Mouse (Mus musculus): ENCODE data around the gene Ak9. TPM values are rescaled to one million over a fixed set of nuclear protein-coding genes. Genes with fewer than 3 reads are reported as not detected.
"Not testable (repeated sequence)": the region's sequence is repeated elsewhere in the genome, so short reads cannot be mapped to it uniquely, and the experiment has no call there.

The Ak9 gene
- polyA plus RNA-seq, 1 experiment from 2014 or later, result not detected

DNA sequence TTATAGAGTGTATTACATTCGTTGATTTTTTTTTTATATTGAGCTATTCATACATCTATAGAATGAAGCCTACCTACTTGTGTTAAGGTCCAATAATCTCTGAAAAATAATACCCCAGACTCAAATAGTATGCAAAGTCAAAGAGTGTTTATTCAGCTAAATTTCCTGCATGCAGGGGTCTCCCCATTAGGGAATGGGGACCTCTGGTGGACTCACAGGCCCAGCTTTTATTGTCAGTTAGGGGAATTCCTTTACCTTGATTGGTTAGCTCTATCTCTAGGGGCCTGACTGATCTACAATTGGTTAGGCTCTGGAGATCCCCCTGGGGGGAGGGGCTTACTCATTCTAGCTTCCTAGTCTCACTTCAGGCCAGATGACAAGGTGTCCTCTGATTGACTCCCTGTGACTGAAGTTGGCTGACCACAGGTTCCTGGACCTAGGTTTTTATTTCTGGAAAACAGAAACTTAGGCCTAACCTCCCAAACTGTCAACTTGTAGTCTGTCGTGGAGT is 28.8 kb downstream of the Ak9 start:
- ATAC-seq (ENCODE audit: insufficient read depth), result no peak
- H3K9ac ChIP-seq, result no peak overlapping the region
- H3K4me3 ChIP-seq (replicated peaks), result no peak overlapping the region
- no peaks in the 10 kb centered on the region for H3K9me3 ChIP-seq (replicated peaks)
- H3K36me3 ChIP-seq (replicated peaks), result no peaks in the 10 kb centered on the region
- no peaks in the 10 kb centered on the region for H3K27me3 ChIP-seq
- H3K4me2 ChIP-seq, result no peak overlapping the region
- 51% methylated on average over 2 of the region's 2 CpGs for WGBS (ENCODE audit: insufficient replicate concordance)
- H3K4me1 ChIP-seq (replicated peaks), result no peaks in the 10 kb centered on the region
- H3K27ac ChIP-seq (replicated peaks), result no peak overlapping the region

DNA sequence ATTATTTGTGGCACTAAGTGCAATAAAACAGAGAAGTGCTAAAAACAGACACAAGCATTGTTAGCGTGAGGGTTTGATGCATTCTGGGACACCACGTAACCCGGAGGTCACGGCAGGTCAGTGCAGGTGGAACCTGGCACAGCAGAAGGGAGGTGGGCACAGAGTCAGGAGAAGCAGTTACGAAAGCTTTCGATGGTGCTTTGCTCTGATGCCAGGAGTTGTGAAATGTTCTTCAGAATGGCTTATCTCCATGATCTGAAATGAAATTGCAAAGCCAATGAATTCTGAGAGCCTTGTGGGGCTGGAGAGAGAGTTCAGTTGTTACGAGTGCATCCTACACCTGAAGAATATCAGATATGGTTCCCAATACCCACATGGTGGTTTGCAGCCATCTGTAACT is 37.6 kb downstream of the Ak9 start:
- Histone ChIP-seq H3K36me3 (replicated peaks) (no peaks in the 10 kb centered on the region), H3K4me2 (no peak overlapping the region), H3K4me1 (replicated peaks) (no peaks in the 10 kb centered on the region), H3K27ac (replicated peaks) (no peak overlapping the region), H3K27me3 (no peaks in the 10 kb centered on the region), H3K4me3 (replicated peaks) (no peak overlapping the region), H3K9me3 (replicated peaks) (no peaks in the 10 kb centered on the region), H3K9ac (no peak overlapping the region)
- WGBS (ENCODE audit: insufficient replicate concordance), result 63% methylated on average over 7 of the region's 7 CpGs
- ATAC-seq (ENCODE audit: insufficient read depth), result no peak

DNA sequence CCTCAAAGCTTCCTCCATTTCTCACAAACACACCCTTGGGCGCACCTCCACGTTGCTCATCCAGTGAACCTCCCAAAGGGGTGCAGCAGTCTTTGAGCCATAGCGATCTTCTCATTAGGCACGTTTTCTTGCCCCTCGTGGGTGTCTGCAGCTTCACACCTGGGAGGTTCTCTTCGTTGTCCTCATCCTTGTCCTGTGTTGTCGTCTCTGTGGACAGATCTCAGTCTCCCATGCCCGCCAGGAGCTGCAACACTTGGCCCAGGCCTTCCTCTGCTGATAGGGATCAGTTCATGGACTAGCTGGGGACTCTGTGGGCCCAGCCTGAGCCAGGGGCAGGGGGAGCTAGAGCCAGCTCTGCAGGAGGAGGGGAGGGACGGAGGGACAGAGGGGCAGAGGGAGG is 61.3 kb downstream of the Ak9 start:
- H3K4me2 ChIP-seq, result no peak overlapping the region
- H3K27me3 ChIP-seq, result no peaks in the 10 kb centered on the region
- no peaks in the 10 kb centered on the region for H3K36me3 ChIP-seq (replicated peaks)
- no peak overlapping the region for H3K27ac ChIP-seq (replicated peaks)
- WGBS (ENCODE audit: insufficient replicate concordance), result 61% methylated on average over 9 of the region's 9 CpGs
- no peak overlapping the region for H3K9ac ChIP-seq
- no peaks in the 10 kb centered on the region for H3K9me3 ChIP-seq (replicated peaks)
- ATAC-seq (ENCODE audit: insufficient read depth), result no peak
- no peak overlapping the region for H3K4me3 ChIP-seq (replicated peaks)
- no peaks in the 10 kb centered on the region for H3K4me1 ChIP-seq (replicated peaks)

DNA sequence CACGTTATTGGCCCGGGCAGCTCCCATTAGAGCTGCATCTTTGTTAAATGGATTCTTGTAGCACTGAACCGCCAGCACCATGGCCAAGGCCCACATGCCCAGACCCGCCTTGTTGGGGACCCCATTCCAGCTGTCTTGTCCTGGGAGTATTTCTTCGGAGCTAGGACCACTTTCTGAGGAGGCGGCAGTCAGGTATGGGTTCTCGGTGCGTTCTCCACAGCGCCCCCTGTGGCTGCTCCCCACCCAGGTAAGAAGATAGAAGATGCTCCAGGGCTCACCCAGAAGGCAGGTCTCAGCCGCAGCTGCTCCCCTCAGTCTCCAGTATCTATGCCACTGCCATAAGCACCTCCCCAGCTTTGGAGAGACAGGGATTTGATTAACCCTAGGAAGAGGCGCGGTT is 76.7 kb downstream of the Ak9 start:
- WGBS (ENCODE audit: insufficient replicate concordance), result 63% methylated on average over 12 of the region's 12 CpGs
- H3K27me3 ChIP-seq, result no peaks in the 10 kb centered on the region
- H3K4me1 ChIP-seq (replicated peaks), result no peaks in the 10 kb centered on the region
- ATAC-seq (ENCODE audit: insufficient read depth), result no peak
- no peak overlapping the region for H3K27ac ChIP-seq (replicated peaks)
- no peak overlapping the region for H3K4me3 ChIP-seq (replicated peaks)
- H3K9ac ChIP-seq, result no peak overlapping the region
- no peaks in the 10 kb centered on the region for H3K36me3 ChIP-seq (replicated peaks)
- H3K4me2 ChIP-seq, result no peak overlapping the region
- H3K9me3 ChIP-seq (replicated peaks), result no peaks in the 10 kb centered on the region

DNA sequence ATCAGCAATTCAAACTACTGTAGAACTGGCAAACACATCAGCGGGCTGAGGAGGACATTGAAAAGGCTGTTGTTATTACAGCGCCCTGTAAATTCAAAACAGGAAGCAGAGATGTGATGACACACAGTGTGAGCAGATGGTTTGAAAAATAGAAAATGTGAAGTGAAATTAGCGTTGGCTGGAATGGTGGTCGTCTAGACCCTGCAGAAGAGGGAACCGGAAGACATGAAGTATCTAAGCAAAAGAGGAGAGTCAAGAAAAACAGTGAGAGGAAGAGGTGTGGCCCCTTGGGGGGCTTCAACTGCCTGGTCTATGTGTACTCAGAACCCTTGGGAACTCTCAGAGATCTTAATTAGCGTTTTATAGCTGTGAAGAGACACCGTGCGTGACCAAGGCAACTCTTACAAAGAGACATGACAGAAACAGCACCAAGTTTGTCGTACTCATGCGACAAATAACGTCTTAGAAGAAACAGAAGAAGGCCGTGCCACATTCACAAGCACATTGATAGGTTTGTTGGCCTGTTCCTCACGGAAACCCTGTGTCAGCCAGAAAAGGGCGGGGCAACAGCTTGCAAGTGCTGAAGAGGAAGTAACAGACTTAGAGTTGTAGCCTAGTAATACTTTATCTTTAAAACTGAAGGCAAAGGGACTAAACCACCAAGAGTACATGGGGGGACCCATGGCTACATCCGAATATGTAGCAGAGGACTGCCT is 81.9 kb downstream of the Ak9 start:
- no peak overlapping the region for H3K9ac ChIP-seq
- H3K4me2 ChIP-seq, result no peak overlapping the region
- no peaks in the 10 kb centered on the region for H3K9me3 ChIP-seq (replicated peaks)
- H3K4me1 ChIP-seq (replicated peaks), result no peaks in the 10 kb centered on the region
- H3K4me3 ChIP-seq (replicated peaks), result no peak overlapping the region
- 37% methylated on average over 15 of the region's 15 CpGs for WGBS (ENCODE audit: insufficient replicate concordance)
- no peak for ATAC-seq (ENCODE audit: insufficient read depth)
- H3K27ac ChIP-seq (replicated peaks), result peak overlapping the region; percentile 38; the same call in 1 of the 2 replicates
- H3K36me3 ChIP-seq (replicated peaks), result no peaks in the 10 kb centered on the region
- H3K27me3 ChIP-seq, result no peaks in the 10 kb centered on the region

DNA sequence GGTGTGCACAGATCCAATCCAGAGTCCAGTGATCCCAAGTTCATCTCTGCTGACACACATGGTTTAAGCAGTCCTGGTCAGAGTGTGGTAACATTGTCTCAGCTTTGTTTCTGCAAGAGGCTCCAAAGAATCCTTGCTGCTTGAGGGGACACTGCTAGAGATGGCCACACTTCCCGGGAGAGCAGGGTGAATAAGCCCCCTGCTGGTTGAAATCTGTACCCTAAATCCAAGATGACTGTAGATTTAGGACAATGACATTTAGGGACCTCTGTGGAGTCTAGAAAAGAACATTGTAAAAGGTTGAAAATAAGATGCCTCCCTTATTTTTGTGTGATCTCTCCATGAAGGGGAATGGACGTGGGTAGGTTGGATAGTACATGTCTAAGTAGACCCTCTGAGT is 89.8 kb downstream of the Ak9 start:
- Histone ChIP-seq H3K4me2 (no peak overlapping the region), H3K27ac (replicated peaks) (no peak overlapping the region), H3K4me3 (replicated peaks) (no peak overlapping the region), H3K9me3 (replicated peaks) (no peaks in the 10 kb centered on the region), H3K36me3 (replicated peaks) (no peaks in the 10 kb centered on the region), H3K27me3 (no peaks in the 10 kb centered on the region), H3K4me1 (replicated peaks) (no peaks in the 10 kb centered on the region), H3K9ac (no peak overlapping the region)
- WGBS (ENCODE audit: insufficient replicate concordance), result 44% methylated on average over 2 of the region's 2 CpGs
- ATAC-seq (ENCODE audit: insufficient read depth), result no peak

DNA sequence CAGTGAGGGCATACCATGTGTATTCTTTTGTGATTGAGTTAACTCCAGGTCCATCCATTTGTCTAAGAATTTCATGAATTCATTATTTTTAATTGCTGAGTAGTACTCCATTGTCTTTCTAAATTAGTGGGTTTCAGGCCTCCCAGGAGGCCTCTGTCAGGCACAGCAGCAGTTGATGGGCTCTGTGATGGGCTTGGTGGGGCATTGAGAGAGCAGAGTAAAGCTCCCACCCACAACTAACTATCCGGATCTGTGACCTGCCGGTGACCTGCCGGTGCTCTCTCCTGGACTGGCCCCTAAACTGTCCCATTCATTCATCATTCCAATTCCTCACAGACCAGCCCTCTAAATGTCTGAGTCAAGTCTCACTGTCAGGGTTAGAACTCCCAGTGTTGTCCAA is 97.3 kb downstream of the Ak9 start:
- H3K9ac ChIP-seq, result no peak overlapping the region
- no peaks in the 10 kb centered on the region for H3K36me3 ChIP-seq (replicated peaks)
- no peak overlapping the region for H3K4me3 ChIP-seq (replicated peaks)
- no peak overlapping the region for H3K4me2 ChIP-seq
- H3K4me1 ChIP-seq (replicated peaks), result no peaks in the 10 kb centered on the region
- ATAC-seq (ENCODE audit: insufficient read depth), result no peak
- 83% methylated on average over 3 of the region's 3 CpGs for WGBS (ENCODE audit: insufficient replicate concordance)
- H3K27ac ChIP-seq (replicated peaks), result no peak overlapping the region
- no peaks in the 10 kb centered on the region for H3K27me3 ChIP-seq
- H3K9me3 ChIP-seq (replicated peaks), result no peaks in the 10 kb centered on the region

DNA sequence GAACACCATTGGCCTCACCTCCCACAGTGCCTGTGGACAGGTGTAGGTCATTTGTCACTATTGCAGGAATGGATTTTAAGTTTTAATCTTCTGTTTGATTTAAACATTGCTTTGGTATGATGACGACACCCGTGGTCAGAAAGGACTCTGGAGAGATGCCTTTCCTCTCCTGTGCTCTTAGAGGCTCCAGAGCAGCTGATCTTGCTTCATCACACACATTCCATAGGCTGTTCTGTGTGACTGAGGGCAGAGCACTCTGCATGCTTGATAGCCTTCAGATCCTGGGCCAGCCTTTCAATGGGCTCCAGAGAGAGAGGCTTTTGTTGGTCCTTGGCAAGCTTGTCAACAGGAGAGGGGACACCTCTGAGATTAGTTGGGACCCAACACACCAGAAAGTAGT is 99.6 kb downstream of the Ak9 start:
- ATAC-seq (ENCODE audit: insufficient read depth), result no peak
- H3K9ac ChIP-seq, result no peak overlapping the region
- H3K27me3 ChIP-seq, result no peaks in the 10 kb centered on the region
- H3K27ac ChIP-seq (replicated peaks), result no peak overlapping the region
- H3K4me1 ChIP-seq (replicated peaks), result no peaks in the 10 kb centered on the region
- no peaks in the 10 kb centered on the region for H3K36me3 ChIP-seq (replicated peaks)
- no peak overlapping the region for H3K4me2 ChIP-seq
- 38% methylated on average over 2 of the region's 2 CpGs for WGBS (ENCODE audit: insufficient replicate concordance)
- H3K9me3 ChIP-seq (replicated peaks), result no peaks in the 10 kb centered on the region
- no peak overlapping the region for H3K4me3 ChIP-seq (replicated peaks)

DNA sequence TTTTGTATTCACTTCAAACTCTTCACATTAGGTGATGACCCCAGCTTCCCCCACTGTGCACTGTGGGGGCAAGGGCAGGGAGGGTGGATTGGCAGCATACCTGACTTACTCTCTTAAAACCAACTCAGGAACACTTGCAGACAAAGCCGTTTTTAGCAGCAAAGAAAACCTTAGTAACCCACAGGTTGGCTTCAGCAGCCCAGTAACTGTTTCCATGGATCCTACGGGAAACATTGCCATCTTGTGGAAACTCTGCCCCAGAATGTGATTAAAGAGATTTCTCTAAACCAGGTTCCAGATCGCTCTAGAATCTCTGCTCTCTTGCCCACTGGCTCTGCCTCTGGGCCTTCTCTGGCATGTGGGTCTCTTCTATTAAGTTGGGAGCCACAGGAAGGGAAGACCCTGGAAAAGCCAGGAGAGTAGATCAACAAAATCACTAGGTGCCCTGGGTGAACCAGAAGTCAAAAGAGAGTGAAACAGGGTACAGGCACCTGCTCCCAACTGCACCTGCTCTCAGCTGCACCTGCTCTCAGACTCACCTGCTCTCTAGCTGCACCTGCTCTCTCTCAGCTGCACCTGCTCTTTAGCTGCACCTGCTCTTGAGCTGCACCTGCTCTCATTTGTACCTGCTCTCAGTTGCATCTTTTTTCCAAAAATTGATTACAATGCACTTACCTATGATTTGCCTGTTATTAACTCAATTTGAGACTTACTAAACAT is 100.3 kb downstream of the Ak9 start:
- WGBS (ENCODE audit: insufficient replicate concordance), result 34% methylated on average over 3 of the region's 3 CpGs
- Histone ChIP-seq H3K9ac (no peak overlapping the region), H3K4me2 (no peak overlapping the region), H3K27me3 (no peaks in the 10 kb centered on the region), H3K9me3 (replicated peaks) (no peaks in the 10 kb centered on the region), H3K4me3 (replicated peaks) (no peak overlapping the region), H3K27ac (replicated peaks) (no peak overlapping the region), H3K4me1 (replicated peaks) (no peaks in the 10 kb centered on the region), H3K36me3 (replicated peaks) (no peaks in the 10 kb centered on the region)
- no peak for ATAC-seq (ENCODE audit: insufficient read depth)

DNA sequence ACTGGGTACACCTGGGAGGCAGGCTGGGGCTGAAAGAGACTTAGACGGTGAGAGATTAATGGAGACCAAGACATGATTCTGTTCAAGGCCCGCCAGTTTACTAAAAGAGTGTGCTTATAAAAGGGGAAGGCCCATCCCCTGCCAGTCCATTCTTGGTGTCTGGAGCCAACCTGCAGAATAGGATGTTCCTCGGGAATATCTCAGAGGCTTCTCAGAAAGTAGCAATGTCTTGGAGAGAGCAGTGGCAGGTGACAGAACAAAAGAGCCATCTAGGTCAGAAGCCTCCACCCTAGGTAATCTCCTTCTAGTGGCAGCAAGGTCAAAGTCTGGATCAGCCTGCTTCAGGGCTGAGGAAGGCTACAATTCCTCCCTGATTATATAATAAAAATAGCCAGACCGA is 106.4 kb downstream of the Ak9 start:
- not testable (repeated sequence) for H3K9ac ChIP-seq; H3K27ac ChIP-seq (replicated peaks); ATAC-seq (ENCODE audit: insufficient read depth); H3K4me2 ChIP-seq; H3K4me1 ChIP-seq (replicated peaks); H3K4me3 ChIP-seq (replicated peaks); H3K36me3 ChIP-seq (replicated peaks); H3K9me3 ChIP-seq (replicated peaks); H3K27me3 ChIP-seq
- 61% methylated on average over 4 of the region's 4 CpGs for WGBS (ENCODE audit: insufficient replicate concordance)

DNA sequence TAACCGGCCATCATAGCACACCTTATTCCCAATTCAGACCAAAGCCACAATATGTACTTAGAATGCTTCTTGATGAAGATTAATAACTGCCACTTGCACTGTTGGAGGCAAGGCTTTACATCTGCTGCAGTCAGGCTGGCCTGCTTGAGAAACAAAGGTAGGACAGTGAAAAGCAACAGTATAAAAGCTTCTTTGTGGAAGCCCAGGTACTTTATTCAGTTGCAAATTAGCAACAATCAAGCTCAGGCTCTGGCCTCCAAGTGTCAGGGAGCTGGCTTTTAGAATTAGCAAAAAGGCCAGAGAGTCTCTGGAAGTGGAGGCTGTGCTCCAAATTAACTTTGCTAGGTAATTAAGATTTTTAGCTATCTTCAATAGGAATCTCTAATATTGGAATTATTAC is 107.0 kb downstream of the Ak9 start:
- H3K36me3 ChIP-seq (replicated peaks); H3K27ac ChIP-seq (replicated peaks); H3K4me3 ChIP-seq (replicated peaks); H3K9me3 ChIP-seq (replicated peaks); H3K4me1 ChIP-seq (replicated peaks); H3K4me2 ChIP-seq; H3K9ac ChIP-seq; H3K27me3 ChIP-seq; ATAC-seq (ENCODE audit: insufficient read depth): not testable (repeated sequence)
- 59% methylated on average over 1 of the region's 1 CpGs for WGBS (ENCODE audit: insufficient replicate concordance)

Data from liver, embryonic 15.5 days (tissue).